ENCODE assay signal across 19 mouse cellular contexts in the genomic region with DNA sequence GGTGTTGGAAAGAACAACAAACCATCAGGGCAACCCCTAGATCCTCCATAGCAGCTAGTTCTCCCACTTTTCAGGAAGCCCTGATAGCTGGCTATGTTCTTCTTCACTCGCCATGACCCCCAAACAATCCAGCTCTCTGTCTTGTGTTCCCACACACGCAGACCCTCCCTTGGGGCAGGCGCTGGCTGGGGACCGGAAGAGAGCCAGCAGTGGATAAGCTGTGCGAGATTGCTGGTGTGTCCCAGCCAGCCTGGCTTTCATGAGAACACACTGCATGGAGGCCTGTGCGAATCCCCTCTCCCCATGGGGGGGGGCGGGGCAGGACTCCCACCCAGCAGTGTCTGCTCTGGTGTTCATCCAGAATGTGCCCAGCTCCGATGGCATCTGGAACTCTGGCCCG.
DNase-seq lines count a peak whose midpoint lies in the region; ATAC-seq lines count a peak whose summit lies in the region.
"Had no signal": no experiment of that assay in that cellular context is flagged by ENCODE, and none has a peak within 500 bp of the region (broad histone marks: within the 10 kb centered on the region; RNA-seq: fewer than 3 reads in every experiment).

No protein-coding gene starts in this region.

- no peaks in the 10 kb centered on the region for H3K27me3 ChIP-seq in embryonic facial prominence, embryonic 14.5 days (replicated peaks; ENCODE audit: control insufficient read depth, insufficient read depth, low read length)
- H3K27me3 ChIP-seq in heart, embryonic 14.5 days (ENCODE audit: control insufficient read depth, insufficient read depth, low read length), result peaks cover 8% of the 10 kb centered on the region
- H3K27me3 ChIP-seq: forebrain, embryonic 15.5 days had no signal

- H3K4me1 ChIP-seq in brown adipose tissue, adult 24 weeks (ENCODE audit: control insufficient read depth, insufficient read depth, insufficient read length, low read length), result peaks cover 8% of the 10 kb centered on the region; the same call in 1 of the 2 replicates
- no peaks in the 10 kb centered on the region for H3K4me1 ChIP-seq in embryonic facial prominence, embryonic 14.5 days (ENCODE audit: control insufficient read depth, insufficient read depth, low read length)
- H3K4me1 ChIP-seq in heart, embryonic 14.5 days (ENCODE audit: control insufficient read depth in 2 of 2, insufficient read depth in 2 of 2, low read length in 2 of 2), result peaks cover 7 to 8% of the 10 kb centered on the region in 2 experiments; a peak in 2 of 4 replicates
- H3K4me1 ChIP-seq: forebrain, embryonic 15.5 days; midbrain, embryonic 10.5 days had no signal

- ATAC-seq in embryonic facial prominence, embryonic 14.5 days (ENCODE audit: low read depth), result no peak
- no peak for ATAC-seq in heart, embryonic 14.5 days (ENCODE audit: insufficient number of reproducible peaks, insufficient read depth, low FRiP score, low read depth)
- ATAC-seq: forebrain, embryonic 15.5 days; liver, postnatal 0 days had no signal

- H3K4me3 ChIP-seq in brown adipose tissue, adult 24 weeks (ENCODE audit: insufficient read depth, low read depth, low read length), result no peak overlapping the region
- no peak overlapping the region for H3K4me3 ChIP-seq in embryonic facial prominence, embryonic 14.5 days (ENCODE audit: low read depth, low read length)
- no peak overlapping the region for H3K4me3 ChIP-seq in heart, embryonic 14.5 days (ENCODE audit: control insufficient read depth in 1 of 2, insufficient read depth in 1 of 2, low read depth in 1 of 2, low read length in 2 of 2)
- H3K4me3 ChIP-seq: forebrain, embryonic 15.5 days; left cerebral cortex, adult 2 months; limb, embryonic 15.5 days; midbrain, embryonic 10.5 days; myocyte had no signal

- H3K9ac ChIP-seq in embryonic facial prominence, embryonic 14.5 days (ENCODE audit: low read depth, low read length), result no peak overlapping the region
- H3K9ac ChIP-seq in heart, embryonic 14.5 days (ENCODE audit: low read length), result no peak overlapping the region
- H3K9ac ChIP-seq: forebrain, embryonic 15.5 days; limb, embryonic 15.5 days; liver, postnatal 0 days had no signal

- H3K36me3 ChIP-seq in embryonic facial prominence, embryonic 14.5 days (ENCODE audit: control insufficient read depth, insufficient read depth, low read length), result no peaks in the 10 kb centered on the region
- H3K36me3 ChIP-seq in heart, embryonic 14.5 days (ENCODE audit: control insufficient read depth, insufficient read depth, low read length), result no peaks in the 10 kb centered on the region
- H3K36me3 ChIP-seq: forebrain, embryonic 15.5 days; G1E; limb, embryonic 15.5 days; midbrain, embryonic 10.5 days had no signal

- H3K27ac ChIP-seq in brown adipose tissue, adult 24 weeks (replicated peaks; ENCODE audit: low read depth, low read length), result 0 out of 2 replicates have a peak overlapping the region, but pooled peaks have one; percentile 41
- H3K27ac ChIP-seq in embryonic facial prominence, embryonic 14.5 days (replicated peaks; ENCODE audit: low read depth, low read length), result no peak overlapping the region
- H3K27ac ChIP-seq in heart, embryonic 14.5 days (replicated peaks in 1 of 2; ENCODE audit: control insufficient read depth in 1 of 2, insufficient read depth in 1 of 2, low read depth in 2 of 2, low read length in 2 of 2), result peak overlapping the region; percentile 2 to 44; a peak in 3 of 4 replicates
- H3K27ac ChIP-seq: forebrain, embryonic 15.5 days; left cerebral cortex, adult 2 months; limb, embryonic 15.5 days; midbrain, embryonic 10.5 days had no signal

- intact Hi-C loops in left cerebral cortex, postnatal 14 days (cut with DNase I), result no loop called here

- 43% methylated on average over 9 of the region's 9 CpGs for WGBS in embryonic facial prominence, embryonic 14.5 days
- WGBS in heart, embryonic 14.5 days, result 34% methylated on average over 9 of the region's 9 CpGs

- DNase-seq in kidney, postnatal 4 days, result peak; percentile 54 to 64
- no peak for DNase-seq in kidney, postnatal 36 days
- peak; percentile 34 for DNase-seq in embryonic facial prominence, embryonic 14.5 days (ENCODE audit: low spot score)
- DNase-seq in Muller cell, postnatal 12 days (ENCODE audit: inconsistent ontology term), result no peak
- no peak for DNase-seq in T-cell, adult 2 months (ENCODE audit: low spot score)
- DNase-seq in left cerebral cortex, postnatal 14 days (ENCODE audit: low spot score in 2 of 2), result no peak
- DNase-seq: adrenal gland, adult 8-10 months; cerebellum, adult 8-10 months; embryo, embryonic 11 days; liver, postnatal 0 days; thymus, postnatal 36 days had no signal

- H3K4me2 ChIP-seq in embryonic facial prominence, embryonic 14.5 days (ENCODE audit: low read depth, low read length), result no peak overlapping the region
- no peak overlapping the region for H3K4me2 ChIP-seq in heart, embryonic 14.5 days (ENCODE audit: low read length)
- H3K4me2 ChIP-seq: forebrain, embryonic 15.5 days; limb, embryonic 15.5 days had no signal

- no peaks in the 10 kb centered on the region for H3K9me3 ChIP-seq in embryonic facial prominence, embryonic 14.5 days (ENCODE audit: control insufficient read depth, low read length)
- 0 out of 2 replicates have a peak, but pooled peaks cover 3% of the 10 kb centered on the region for H3K9me3 ChIP-seq in heart, embryonic 14.5 days (ENCODE audit: control insufficient read depth, low read length)
- H3K9me3 ChIP-seq: forebrain, embryonic 15.5 days; limb, embryonic 15.5 days; midbrain, embryonic 10.5 days had no signal

Comparison
In these comparisons a context has a peak if more than half of its experiments do, and no peak if none do; other contexts are left out.
1. DNase-seq: peak in kidney, postnatal 4 days (2 of 2) and embryonic facial prominence, embryonic 14.5 days (single experiment); none in kidney, postnatal 36 days (0 of 2), Muller cell, postnatal 12 days (single experiment), T-cell, adult 2 months (single experiment) and left cerebral cortex, postnatal 14 days (0 of 2).